Mouse (Mus musculus): Measurements from ENCODE around the gene Tmigd1. TPM values are rescaled to one million over a fixed set of nuclear protein-coding genes. Genes with fewer than 3 reads are reported as not detected.
"Not testable (repeated sequence)": the region's sequence is repeated elsewhere in the genome, so short reads cannot be mapped to it uniquely, and the experiment has no call there.

Tmigd1 gene
- polyA plus RNA-seq, 1 experiment, result 0.74 TPM

- no peak for DNase-seq (ENCODE audit: low spot score)
Observed at GRCm38 (mm10) chr11:76898751-76899150, 3.2 kb upstream of the Tmigd1 start.

GRCm38 (mm10) chr11:76899758-76900738, 1.9 kb upstream of the Tmigd1 start:
- DNase-seq (ENCODE audit: low spot score), result no peak

GRCm38 (mm10) chr11:76904340-76904739, 2.4 kb downstream of the Tmigd1 start:
- no peak for DNase-seq (ENCODE audit: low spot score)

- no peak for DNase-seq (ENCODE audit: low spot score)
Observed at GRCm38 (mm10) chr11:76908651-76909050, 6.7 kb downstream of the Tmigd1 start.

- no peak for DNase-seq (ENCODE audit: low spot score)
Observed at GRCm38 (mm10) chr11:76911325-76912054, 9.5 kb downstream of the Tmigd1 start.

- DNase-seq (ENCODE audit: low spot score), result no peak
Observed at GRCm38 (mm10) chr11:76912055-76912395, 10.1 kb downstream of the Tmigd1 start.

GRCm38 (mm10) chr11:76914366-76914765, 12.4 kb downstream of the Tmigd1 start:
- DNase-seq (ENCODE audit: low spot score), result no peak

GRCm38 (mm10) chr11:76916539-76917229, 14.7 kb downstream of the Tmigd1 start:
- no peak for DNase-seq (ENCODE audit: low spot score)

GRCm38 (mm10) chr11:76917230-76917548, 15.2 kb downstream of the Tmigd1 start:
- DNase-seq (ENCODE audit: low spot score), result no peak

- DNase-seq (ENCODE audit: low spot score), result no peak
Observed at GRCm38 (mm10) chr11:76920607-76921006, 18.6 kb downstream of the Tmigd1 start.

- no peak for DNase-seq (ENCODE audit: low spot score)
Observed at GRCm38 (mm10) chr11:76924759-76925236, 22.8 kb downstream of the Tmigd1 start, which contains the start of gene Blmh. TSS of gene Blmh (plus strand) at chr11:76924809.

GRCm38 (mm10) chr11:76928586-76928985, 26.6 kb downstream of the Tmigd1 start:
- not testable (repeated sequence) for DNase-seq (ENCODE audit: low spot score)

GRCm38 (mm10) chr11:76933209-76933608, 31.2 kb downstream of the Tmigd1 start:
- no peak for DNase-seq (ENCODE audit: low spot score)

GRCm38 (mm10) chr11:76936578-76936977, 34.6 kb downstream of the Tmigd1 start:
- DNase-seq (ENCODE audit: low spot score), result no peak

GRCm38 (mm10) chr11:76944839-76945238, 42.9 kb downstream of the Tmigd1 start:
- no peak for DNase-seq (ENCODE audit: low spot score)

- peak; percentile 96 for DNase-seq (ENCODE audit: low spot score)
Observed at GRCm38 (mm10) chr11:76945386-76946202, 43.6 kb downstream of the Tmigd1 start.

GRCm38 (mm10) chr11:76946203-76946585, 44.2 kb downstream of the Tmigd1 start:
- no peak for DNase-seq (ENCODE audit: low spot score)

GRCm38 (mm10) chr11:76953536-76953935, 51.6 kb downstream of the Tmigd1 start:
- no peak for DNase-seq (ENCODE audit: low spot score)

GRCm38 (mm10) chr11:76965703-76966102, 63.7 kb downstream of the Tmigd1 start:
- DNase-seq (ENCODE audit: low spot score), result no peak

Data from urinary bladder, adult 2 months (tissue).